Mouse (Mus musculus): ENCODE results near the gene Itpr3.

GRCm38 (mm10) chr17:27129291-27129690 lies 72.2 kb downstream of the Itpr3 start:
- TF ChIP-seq POLR2A (IDR thresholded peaks at IDR 0.05; ENCODE audit: borderline replicate concordance, extremely low read depth, low read depth, low read length) = no peak
- TF ChIP-seq CTCF (IDR thresholded peaks at IDR 0.05; ENCODE audit: insufficient read depth, low read length) = no peak

Data from lung, adult 2 months (tissue).